Mouse (Mus musculus) forebrain, embryonic 10.5 days (tissue): Measurements from ENCODE around the gene Arl2bp. TPM values are rescaled to one million over a fixed set of nuclear protein-coding genes. Genes with fewer than 3 reads are reported as not detected.

Experiments
- DNase-seq: peaks from one replicate; pipeline ENCODE4 v3.0.0-alpha.2; 2017; ENCODE audit warnings: low spot score; ENCODE audit errors: extremely low spot score
- H3K27ac ChIP-seq: fragments of 300-500 bp; sonication (generic); 2 replicates; pipeline ENCODE4 v1.5.1; 2016; ENCODE audit warnings: mild to moderate bottlenecking
- H3K27me3 ChIP-seq: fragments of 300-500 bp; sonication (generic); 2 replicates; pipeline ENCODE4 v1.6.1; 2016; ENCODE audit warnings: mild to moderate bottlenecking; ENCODE audit not compliant: poor library complexity, severe bottlenecking
- H3K36me3 ChIP-seq: fragments of 300-500 bp; sonication (generic); replicated peaks from 2 replicates; pipeline ENCODE4 v1.6.1; 2016; ENCODE audit warnings: mild to moderate bottlenecking, moderate library complexity
- H3K4me1 ChIP-seq: fragments of 300-500 bp; sonication (generic); 2 replicates; pipeline ENCODE4 v1.6.1; 2016
- H3K4me3 ChIP-seq: fragments of 300-500 bp; sonication (generic); 2 replicates; pipeline ENCODE4 v1.5.1; 2016; ENCODE audit warnings: mild to moderate bottlenecking, moderate library complexity
- H3K9me3 ChIP-seq: fragments of 300-500 bp; sonication (generic); 2 replicates; pipeline ENCODE4 v1.6.1; 2016; ENCODE audit warnings: mild to moderate bottlenecking, moderate library complexity
- WGBS: fragments of 180-500 bp; shearing (Covaris S2); methylation state at CpG from one replicate; pipeline ENCODE4 v1.1.7; 2016; 5-methylcytosine and 5-hydroxymethylcytosine counted together
- polyA plus RNA-seq: library from polyadenylated mRNA; unstranded; fragments of >200 nt; fragmentation: Nextera tagmentation; extraction: Ambion mirVana; gene quantifications from 2 replicates; pipeline ENCODE4 v1.2.1, GENCODE M21; 2016

The Arl2bp gene
- 209 and 223 TPM in 2 replicates for polyA plus RNA-seq

- Histone ChIP-seq H3K27ac (peak within 1 kb of the TSS; percentile 97), H3K36me3 (peaks cover 40% of the 10 kb centered on the region), H3K4me1 (peaks cover 26% of the 10 kb centered on the region), H3K27me3 (no peaks in the 10 kb centered on the region), H3K9me3 (no peaks in the 10 kb centered on the region), H3K4me3 (peak within 1 kb of the TSS; percentile 87)
- peak; percentile 95 for DNase-seq
- WGBS = under 1% methylated on average over 74 of the region's 74 CpGs
Measured at GRCm38 (mm10) chr8:94666456-94667308, at the start of gene Arl2bp. Gene Arl2bp, plus strand, starts transcription at chr8:94666600.

GRCm38 (mm10) chr8:94624885-94625284 lies 41.5 kb upstream of the Arl2bp start:
- DNase-seq = no peak
- peaks cover 52% of the 10 kb centered on the region for H3K36me3 ChIP-seq
- no peak overlapping the region for H3K4me3 ChIP-seq
- no peak overlapping the region for H3K27ac ChIP-seq
- H3K4me1 ChIP-seq = no peaks in the 10 kb centered on the region
- 91% methylated on average over 1 of the region's 1 CpGs for WGBS
- no peaks in the 10 kb centered on the region for H3K9me3 ChIP-seq
- no peaks in the 10 kb centered on the region for H3K27me3 ChIP-seq

- no peaks in the 10 kb centered on the region for H3K9me3 ChIP-seq
- no peak for DNase-seq
- H3K36me3 ChIP-seq = peaks cover 98% of the 10 kb centered on the region
- no peak overlapping the region for H3K4me3 ChIP-seq
- no peaks in the 10 kb centered on the region for H3K4me1 ChIP-seq
- WGBS = 86% methylated on average over 2 of the region's 2 CpGs
- H3K27ac ChIP-seq = no peak overlapping the region
- no peaks in the 10 kb centered on the region for H3K27me3 ChIP-seq
Measured at GRCm38 (mm10) chr8:94633564-94634194, 32.7 kb upstream of the Arl2bp start.

- Histone ChIP-seq H3K27ac (no peak overlapping the region), H3K36me3 (peaks cover 98% of the 10 kb centered on the region), H3K4me1 (no peaks in the 10 kb centered on the region), H3K4me3 (no peak overlapping the region), H3K9me3 (no peaks in the 10 kb centered on the region), H3K27me3 (no peaks in the 10 kb centered on the region)
- no peak for DNase-seq
Measured at GRCm38 (mm10) chr8:94634211-94634610, 32.2 kb upstream of the Arl2bp start.

GRCm38 (mm10) chr8:94641183-94641582 lies 25.2 kb upstream of the Arl2bp start:
- DNase-seq = no peak
- Histone ChIP-seq H3K27ac (no peak overlapping the region), H3K4me1 (no peaks in the 10 kb centered on the region), H3K4me3 (no peak overlapping the region), H3K36me3 (peaks cover 93% of the 10 kb centered on the region), H3K9me3 (no peaks in the 10 kb centered on the region), H3K27me3 (no peaks in the 10 kb centered on the region)
- WGBS = 95% methylated on average over 2 of the region's 2 CpGs

- H3K4me1 ChIP-seq = no peaks in the 10 kb centered on the region
- H3K4me3 ChIP-seq = no peak overlapping the region
- H3K27ac ChIP-seq = no peak overlapping the region
- H3K27me3 ChIP-seq = no peaks in the 10 kb centered on the region
- H3K36me3 ChIP-seq = peaks cover 93% of the 10 kb centered on the region
- no peaks in the 10 kb centered on the region for H3K9me3 ChIP-seq
- DNase-seq = no peak
- WGBS = 90% methylated on average over 3 of the region's 3 CpGs
Measured at GRCm38 (mm10) chr8:94641938-94642337, 24.5 kb upstream of the Arl2bp start.

GRCm38 (mm10) chr8:94645202-94645601 lies 21.2 kb upstream of the Arl2bp start:
- no peak overlapping the region for H3K4me3 ChIP-seq
- 64% methylated on average over 1 of the region's 1 CpGs for WGBS
- H3K36me3 ChIP-seq = peaks cover 92% of the 10 kb centered on the region
- no peaks in the 10 kb centered on the region for H3K9me3 ChIP-seq
- no peak overlapping the region for H3K27ac ChIP-seq
- no peak for DNase-seq
- H3K27me3 ChIP-seq = no peaks in the 10 kb centered on the region
- H3K4me1 ChIP-seq = 0 out of 2 replicates have a peak, but pooled peaks cover 2% of the 10 kb centered on the region

- WGBS = 86% methylated on average over 3 of the region's 3 CpGs
- H3K27ac ChIP-seq = no peak overlapping the region
- H3K4me1 ChIP-seq = 0 out of 2 replicates have a peak, but pooled peaks cover 2% of the 10 kb centered on the region
- H3K27me3 ChIP-seq = no peaks in the 10 kb centered on the region
- H3K9me3 ChIP-seq = no peaks in the 10 kb centered on the region
- H3K36me3 ChIP-seq = peaks cover 89% of the 10 kb centered on the region
- DNase-seq = no peak
- H3K4me3 ChIP-seq = no peak overlapping the region
Measured at GRCm38 (mm10) chr8:94646165-94646564, 20.2 kb upstream of the Arl2bp start.

GRCm38 (mm10) chr8:94649496-94649895 lies 16.9 kb upstream of the Arl2bp start:
- H3K27me3 ChIP-seq = no peaks in the 10 kb centered on the region
- no peaks in the 10 kb centered on the region for H3K9me3 ChIP-seq
- H3K4me1 ChIP-seq = 0 out of 2 replicates have a peak, but pooled peaks cover 2% of the 10 kb centered on the region
- DNase-seq = no peak
- peaks cover 90% of the 10 kb centered on the region for H3K36me3 ChIP-seq
- no peak overlapping the region for H3K4me3 ChIP-seq
- 37% methylated on average over 3 of the region's 3 CpGs for WGBS
- no peak overlapping the region for H3K27ac ChIP-seq

GRCm38 (mm10) chr8:94652951-94653350 lies 13.4 kb upstream of the Arl2bp start:
- Histone ChIP-seq H3K27ac (no peak overlapping the region), H3K4me1 (0 out of 2 replicates have a peak, but pooled peaks cover 2% of the 10 kb centered on the region), H3K9me3 (no peaks in the 10 kb centered on the region), H3K4me3 (no peak overlapping the region), H3K36me3 (peaks cover 93% of the 10 kb centered on the region), H3K27me3 (no peaks in the 10 kb centered on the region)
- 86% methylated on average over 3 of the region's 3 CpGs for WGBS
- DNase-seq = no peak

GRCm38 (mm10) chr8:94654994-94655393 lies 11.4 kb upstream of the Arl2bp start:
- H3K27me3 ChIP-seq = no peaks in the 10 kb centered on the region
- no peaks in the 10 kb centered on the region for H3K4me1 ChIP-seq
- peaks cover 84% of the 10 kb centered on the region for H3K36me3 ChIP-seq
- H3K4me3 ChIP-seq = no peak overlapping the region
- H3K9me3 ChIP-seq = no peaks in the 10 kb centered on the region
- H3K27ac ChIP-seq = no peak overlapping the region
- DNase-seq = no peak

- WGBS = 93% methylated on average over 2 of the region's 2 CpGs
- DNase-seq = no peak
- Histone ChIP-seq H3K9me3 (no peaks in the 10 kb centered on the region), H3K27ac (no peak overlapping the region), H3K4me3 (no peak overlapping the region), H3K27me3 (no peaks in the 10 kb centered on the region), H3K36me3 (peaks cover 72% of the 10 kb centered on the region), H3K4me1 (no peaks in the 10 kb centered on the region)
Measured at GRCm38 (mm10) chr8:94658031-94658430, 8.4 kb upstream of the Arl2bp start.

- WGBS = 93% methylated on average over 4 of the region's 4 CpGs
- no peak overlapping the region for H3K27ac ChIP-seq
- no peak overlapping the region for H3K4me3 ChIP-seq
- no peaks in the 10 kb centered on the region for H3K4me1 ChIP-seq
- H3K36me3 ChIP-seq = peaks cover 51% of the 10 kb centered on the region
- no peak for DNase-seq
- H3K9me3 ChIP-seq = no peaks in the 10 kb centered on the region
- no peaks in the 10 kb centered on the region for H3K27me3 ChIP-seq
Measured at GRCm38 (mm10) chr8:94660418-94660817, 6.0 kb upstream of the Arl2bp start.
